Mouse (Mus musculus): ENCODE measurements at regions not wholly inside any gene's neighbourhood (a gene's known extent, or its start where the extent isn't known, plus 50 kb on each side); places are given as distances from the start of the nearest gene placed in this dataset.
"Not testable (repeated sequence)": the region's sequence is repeated elsewhere in the genome, so short reads cannot be mapped to it uniquely, and the experiment has no call there.

- TF ChIP-seq CHD2 (IDR thresholded peaks at IDR 0.05; ENCODE audit: low read depth, low read length); HCFC1 (IDR thresholded peaks at IDR 0.05; ENCODE audit: borderline replicate concordance, insufficient read depth, low read length); ZC3H11A (IDR thresholded peaks at IDR 0.05; ENCODE audit: borderline replicate concordance, low read depth, low read length): not testable (repeated sequence)
These were observed 191.4 kb downstream of the Cdca7 start for GRCm38 (mm10) chr2:72667396-72667795.
